Mouse (Mus musculus) ovary, adult 18-20 months (tissue): Measurements from ENCODE around the gene Lamb1.

Source experiments
- DNase-seq: peaks from one replicate; pipeline ENCODE4 v3.0.0; 2022; ENCODE audit warnings: low spot score, mixed read lengths

The Lamb1 gene

DNA sequence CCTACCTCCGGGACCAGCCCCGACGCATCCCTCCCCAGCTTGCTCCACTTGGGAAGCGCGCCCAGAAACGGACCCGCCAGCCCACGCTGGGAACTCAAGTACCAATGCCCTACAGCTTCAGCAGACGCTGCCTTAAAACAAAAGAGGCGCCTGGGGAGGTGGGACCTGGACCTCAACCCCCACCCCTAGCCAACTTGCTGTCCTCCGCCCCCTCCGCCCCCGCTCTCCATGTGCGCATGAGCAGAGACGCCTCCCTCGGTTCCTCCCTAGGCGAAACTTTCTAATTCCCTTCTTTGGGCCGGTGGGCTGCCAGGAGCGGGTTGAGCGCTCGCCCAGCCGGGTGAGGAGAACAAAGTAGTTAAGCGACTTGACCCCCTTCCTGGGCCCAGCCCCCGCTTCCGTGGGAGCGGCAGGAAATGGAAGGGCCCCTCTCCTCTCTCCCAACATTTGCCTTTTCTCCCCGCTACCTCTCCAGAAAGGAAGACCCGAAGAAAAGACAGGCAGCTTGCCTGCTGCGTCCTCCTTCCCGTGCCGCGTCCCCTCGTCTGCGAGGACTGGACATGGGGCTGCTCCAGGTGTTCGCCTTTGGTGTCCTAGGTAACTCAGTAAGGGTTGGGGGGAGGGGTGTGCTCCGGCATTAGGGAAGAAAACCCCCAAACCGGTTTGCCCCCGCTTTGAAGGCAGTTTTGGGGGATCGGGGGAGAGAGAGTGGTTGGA lies at the start of gene Lamb1:
Lamb1 (plus strand) TSS at position 230 of the 717 bp plus-strand sequence.
- DNase-seq = peak; percentile 71

DNA sequence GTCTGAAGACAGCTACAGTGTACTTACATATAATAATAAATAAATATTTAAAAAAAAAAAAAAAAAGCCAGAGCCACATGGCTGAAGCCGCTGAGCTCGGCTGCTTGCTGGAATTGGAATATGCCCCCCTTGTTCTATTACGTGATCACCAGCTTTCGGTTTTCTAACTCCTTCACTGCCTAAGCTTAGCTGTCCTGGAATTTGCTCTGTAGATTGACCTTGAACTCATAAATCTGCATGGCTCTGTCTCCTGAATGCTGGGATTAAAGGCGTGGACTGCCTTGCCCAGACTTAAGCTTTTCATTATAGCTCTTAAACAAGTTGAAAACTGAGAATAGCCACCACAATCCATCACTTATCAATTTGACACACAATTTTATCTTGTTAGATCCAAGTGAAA lies 47.8 kb upstream of the Lamb1 start:
- no peak for DNase-seq

DNA sequence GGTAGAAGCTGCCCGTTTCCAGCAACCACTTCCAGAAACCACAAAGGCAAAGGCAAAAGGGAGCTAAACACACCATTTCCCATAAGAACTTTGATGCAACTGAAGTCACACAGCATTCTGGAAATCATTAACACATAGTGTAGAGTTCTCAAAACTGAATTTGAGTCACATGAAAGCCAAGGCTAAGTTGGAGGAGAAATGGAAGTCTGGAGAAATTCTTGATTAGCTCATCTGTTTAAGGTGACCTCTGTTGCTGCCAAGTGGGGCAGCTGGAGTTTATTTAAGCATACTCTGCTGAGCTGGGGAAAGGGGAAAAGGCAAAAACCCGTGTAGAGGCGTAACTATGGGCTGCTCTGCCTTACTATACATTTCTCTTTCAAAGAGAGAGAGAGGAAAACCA lies 46.3 kb upstream of the Lamb1 start:
- DNase-seq = no peak

DNA sequence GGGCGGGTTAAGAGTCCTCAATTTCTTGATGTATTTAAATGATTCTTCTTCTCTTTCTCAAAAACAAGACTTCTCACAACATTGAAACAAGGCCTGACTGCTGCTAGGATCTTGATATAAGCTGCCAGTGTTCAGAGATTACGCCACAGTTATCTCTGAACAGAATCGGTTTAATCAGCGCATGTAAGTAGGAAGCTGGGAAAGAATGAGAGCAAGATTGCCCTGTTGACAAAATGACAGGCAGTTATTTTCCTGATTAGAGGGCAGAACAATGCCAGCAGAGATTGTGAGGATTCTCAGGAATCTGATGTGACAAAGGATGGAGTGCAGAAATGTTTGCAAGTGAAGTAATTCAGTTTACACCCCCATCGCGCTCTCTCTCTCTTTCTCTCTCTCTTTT lies 43.5 kb upstream of the Lamb1 start:
- no peak for DNase-seq

DNA sequence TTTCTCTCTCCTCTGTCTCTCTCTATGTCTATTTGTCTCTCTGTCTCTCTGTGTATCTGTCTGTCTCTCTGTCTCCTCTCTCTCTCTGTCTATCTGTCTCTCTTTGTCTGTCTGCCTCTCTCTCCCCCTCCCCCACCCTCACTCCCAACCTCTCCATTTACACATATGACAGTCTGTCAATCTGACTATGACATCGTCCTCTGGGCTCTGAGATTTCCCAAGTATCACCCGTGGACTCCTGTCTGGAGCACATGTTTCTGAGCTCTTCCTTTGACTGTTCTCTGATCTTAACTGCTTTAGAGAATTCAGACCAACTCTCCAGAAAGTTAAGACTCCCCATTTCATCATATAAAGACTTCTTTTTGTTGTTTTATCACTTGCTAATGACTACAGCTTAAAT lies 42.8 kb upstream of the Lamb1 start:
- no peak for DNase-seq

DNA sequence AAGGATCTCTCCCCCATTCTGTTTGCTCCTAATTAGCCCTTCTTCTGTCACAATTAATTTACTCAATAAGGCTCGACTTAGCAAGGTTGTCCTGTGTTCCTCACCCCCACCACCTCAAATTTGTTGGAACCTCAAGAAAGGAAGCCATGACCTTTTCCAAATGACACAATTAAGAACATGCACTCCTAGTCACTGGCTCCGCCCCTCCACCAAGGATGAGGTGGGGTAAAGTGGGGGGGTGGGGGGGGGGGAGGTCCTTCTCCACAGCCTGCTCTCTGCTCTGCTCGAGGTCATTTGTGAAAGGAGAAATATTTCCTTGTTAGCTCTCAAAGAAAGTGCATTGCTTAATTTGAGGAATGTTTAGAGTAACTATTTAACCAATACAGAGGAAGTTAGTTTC lies 42.3 kb upstream of the Lamb1 start:
- DNase-seq = no peak

DNA sequence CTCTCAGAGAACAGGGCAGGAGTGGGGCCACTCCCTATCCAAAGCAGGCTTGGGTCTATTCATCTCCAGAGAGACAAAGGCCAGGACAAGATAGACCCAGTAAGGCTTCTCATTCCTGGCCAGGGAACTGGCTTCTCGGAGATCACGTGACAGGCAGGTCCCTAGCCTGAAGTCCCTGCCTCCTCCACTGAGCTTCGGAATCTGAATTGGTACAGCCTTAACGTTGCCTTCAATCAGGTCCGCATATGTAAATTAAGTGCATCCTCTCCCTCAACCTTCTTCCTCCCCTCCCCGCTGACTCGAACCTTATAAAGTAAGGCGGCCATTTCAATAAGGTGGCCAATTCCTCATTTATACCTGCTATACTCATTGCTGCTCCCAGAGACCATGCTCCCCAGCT lies 39.6 kb upstream of the Lamb1 start:
- DNase-seq = no peak

DNA sequence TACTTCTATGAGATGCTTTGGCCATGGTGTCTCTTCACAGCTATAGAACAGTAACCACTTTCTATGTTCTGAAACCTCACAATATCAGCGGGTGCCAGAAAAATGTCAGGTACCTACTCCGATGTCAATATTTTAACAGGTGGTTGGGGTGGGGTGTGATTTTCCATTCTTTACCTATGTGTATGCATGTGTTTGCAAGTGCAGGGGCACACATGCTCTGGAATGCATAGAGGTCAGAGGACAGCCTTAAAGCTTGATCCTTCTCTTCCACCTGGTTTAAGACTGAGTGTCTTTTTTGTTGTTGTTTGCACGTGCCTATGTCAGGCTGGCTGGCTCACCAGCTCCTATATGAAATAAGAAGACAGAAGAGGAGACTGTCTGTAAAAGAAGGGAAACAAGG lies 37.9 kb upstream of the Lamb1 start:
- DNase-seq = no peak

DNA sequence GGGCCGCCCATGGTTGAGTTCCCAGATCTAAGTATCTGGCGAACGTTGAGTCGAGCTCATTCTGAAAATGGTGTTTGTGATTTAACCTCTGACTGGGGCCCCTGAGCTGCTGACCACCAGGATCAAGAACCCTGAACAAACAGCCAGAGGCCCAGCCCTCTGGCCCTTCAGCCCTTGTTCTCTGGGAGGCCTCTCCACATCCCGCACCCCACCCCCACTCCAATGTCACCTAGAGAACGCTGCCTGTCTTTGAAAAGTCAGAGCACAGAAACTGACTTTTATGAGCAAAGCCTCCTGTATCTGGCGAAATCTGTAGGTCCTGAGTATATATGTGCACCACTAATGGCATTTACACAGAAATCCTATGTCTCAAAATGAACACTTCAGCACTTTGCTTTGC lies 36.2 kb upstream of the Lamb1 start:
- DNase-seq = no peak

DNA sequence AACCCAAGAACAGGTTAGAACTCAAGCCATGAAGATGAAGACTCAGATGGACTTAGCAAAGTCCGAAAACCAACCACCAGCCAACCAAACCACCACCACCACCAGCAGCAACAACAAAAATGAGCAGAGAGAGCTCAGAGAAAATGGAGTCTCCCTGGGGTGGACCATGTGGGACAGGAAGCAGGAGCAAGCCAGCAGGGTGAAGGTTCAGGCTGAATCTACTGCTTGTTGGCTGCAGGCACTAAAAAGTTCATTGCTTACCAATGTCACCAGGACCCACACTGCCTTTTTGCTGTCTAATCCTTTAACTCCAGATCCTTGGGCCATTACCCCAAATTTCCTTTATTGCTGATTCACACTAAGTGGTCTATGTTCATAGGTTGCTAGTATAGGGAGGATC lies 32.4 kb upstream of the Lamb1 start:
- no peak for DNase-seq

DNA sequence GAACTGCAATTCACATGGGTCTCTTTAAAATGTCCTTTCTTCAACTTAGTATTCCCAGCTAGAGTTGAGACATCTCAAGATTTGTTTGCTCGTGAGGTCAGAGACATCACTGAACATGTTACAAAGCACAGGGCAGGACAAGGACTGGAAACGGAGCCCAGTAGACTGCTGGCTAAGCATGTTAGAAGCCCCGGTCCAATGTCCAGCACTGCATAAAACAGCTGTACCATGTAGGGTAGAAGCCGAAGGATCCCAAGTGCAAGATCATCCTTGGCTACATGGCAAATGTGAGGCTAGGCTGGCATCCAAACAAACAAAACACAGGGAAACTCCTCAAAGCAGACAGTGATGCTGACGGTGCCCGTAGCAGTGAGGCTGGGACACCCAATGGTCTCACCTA lies 30.0 kb upstream of the Lamb1 start:
- DNase-seq = no peak

DNA sequence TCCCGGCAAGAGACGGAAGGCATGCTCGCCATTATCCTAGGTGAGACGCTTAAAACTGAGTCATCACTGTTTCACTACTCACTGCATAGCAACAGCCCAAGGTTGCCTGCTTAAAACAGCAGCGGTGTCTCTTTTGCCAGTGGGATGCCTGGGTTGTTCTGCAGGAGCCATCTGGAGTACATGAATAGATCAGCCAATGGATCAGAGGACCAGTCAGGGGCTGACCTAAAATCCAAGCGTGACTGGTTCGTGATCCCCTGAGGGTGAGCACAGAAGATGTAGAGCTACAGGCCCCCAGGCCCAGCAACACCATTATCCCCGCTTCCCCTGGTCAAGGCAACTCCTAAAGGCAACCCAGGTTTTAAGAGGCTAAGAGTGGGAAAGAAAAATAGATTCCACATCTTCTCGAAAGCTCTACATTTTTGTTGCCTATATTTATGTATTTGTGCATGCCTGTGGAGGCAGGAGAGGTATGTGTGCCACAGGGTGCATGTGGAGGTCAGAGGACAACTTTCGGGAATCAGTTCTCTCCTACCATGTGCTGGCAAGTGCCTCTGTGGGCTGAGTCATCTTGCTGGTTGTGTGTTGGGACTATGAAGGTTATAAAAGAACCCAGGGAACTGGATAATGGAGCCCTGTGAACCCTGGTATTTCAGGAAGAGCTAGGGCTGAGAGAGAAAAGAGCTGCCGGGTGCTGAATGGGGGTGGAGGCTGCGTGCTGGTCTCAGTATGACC lies 28.0 kb upstream of the Lamb1 start:
- DNase-seq = no peak

DNA sequence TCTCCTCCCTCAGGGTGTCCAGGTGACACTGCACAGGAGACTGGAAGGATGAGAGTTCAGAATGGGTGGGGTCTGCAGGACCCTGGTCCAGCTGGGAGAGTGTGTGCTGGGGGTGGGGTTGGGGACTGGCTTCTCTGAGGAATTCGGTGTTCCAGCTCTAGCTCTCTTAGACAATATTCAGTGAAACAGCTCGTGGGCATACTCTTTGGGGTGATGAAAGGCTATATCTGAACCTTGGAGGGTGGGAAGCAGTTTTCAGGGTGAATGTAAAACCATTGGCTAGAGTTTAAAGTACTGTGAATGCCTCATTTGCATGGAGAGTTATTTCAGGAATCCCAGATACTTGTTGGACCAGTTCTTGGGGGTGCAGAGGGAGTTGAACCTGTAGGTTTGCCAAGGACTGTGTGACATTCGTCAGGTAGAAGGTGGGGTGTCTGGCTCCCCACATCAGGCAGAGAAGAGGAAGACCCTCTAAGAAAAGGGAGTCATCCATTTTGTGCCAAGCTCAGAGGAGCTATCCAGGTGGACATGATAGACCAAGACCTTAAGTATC lies 25.9 kb upstream of the Lamb1 start:
- no peak for DNase-seq

DNA sequence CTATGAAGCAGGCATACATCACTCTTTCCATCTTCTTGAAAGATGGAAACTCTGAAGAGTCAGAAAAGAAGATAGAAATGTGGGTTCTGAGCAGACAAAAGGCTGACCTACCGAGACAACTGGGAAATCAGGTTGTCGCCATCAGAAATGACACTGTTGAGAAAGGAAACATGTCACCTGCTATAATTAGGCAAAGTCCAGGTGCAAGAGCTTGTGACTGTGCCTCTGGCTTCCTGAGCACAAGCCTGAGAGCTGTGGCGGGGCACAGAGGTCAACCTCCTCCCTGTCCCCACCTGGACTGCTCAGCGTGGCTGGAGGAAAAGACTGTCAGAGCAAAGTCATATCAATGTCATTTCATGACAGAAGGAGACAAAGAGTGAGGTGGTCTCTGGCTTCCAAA lies 25.2 kb upstream of the Lamb1 start:
- no peak for DNase-seq

DNA sequence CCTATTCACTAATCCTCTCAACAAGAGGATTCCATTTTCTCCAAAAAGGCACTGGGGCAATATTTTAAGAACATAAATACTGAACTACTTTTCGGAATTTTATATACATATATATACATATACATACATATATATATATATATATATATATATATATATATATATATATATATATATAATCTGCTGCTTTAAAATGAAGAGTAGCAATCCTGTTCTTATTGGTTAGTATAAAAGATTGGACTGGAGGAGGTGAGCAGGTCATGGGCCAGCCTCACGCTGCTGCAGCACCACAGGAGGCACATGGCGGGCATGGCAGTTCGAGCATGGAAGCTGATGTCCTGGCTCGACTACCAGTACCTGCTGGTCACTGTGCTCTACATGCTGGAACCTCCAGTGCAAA lies 24.6 kb upstream of the Lamb1 start, which contains the start of gene Gm6993:
Gm6993 (plus strand) TSS at position 301 of the 400 bp plus-strand sequence.
- no peak for DNase-seq

DNA sequence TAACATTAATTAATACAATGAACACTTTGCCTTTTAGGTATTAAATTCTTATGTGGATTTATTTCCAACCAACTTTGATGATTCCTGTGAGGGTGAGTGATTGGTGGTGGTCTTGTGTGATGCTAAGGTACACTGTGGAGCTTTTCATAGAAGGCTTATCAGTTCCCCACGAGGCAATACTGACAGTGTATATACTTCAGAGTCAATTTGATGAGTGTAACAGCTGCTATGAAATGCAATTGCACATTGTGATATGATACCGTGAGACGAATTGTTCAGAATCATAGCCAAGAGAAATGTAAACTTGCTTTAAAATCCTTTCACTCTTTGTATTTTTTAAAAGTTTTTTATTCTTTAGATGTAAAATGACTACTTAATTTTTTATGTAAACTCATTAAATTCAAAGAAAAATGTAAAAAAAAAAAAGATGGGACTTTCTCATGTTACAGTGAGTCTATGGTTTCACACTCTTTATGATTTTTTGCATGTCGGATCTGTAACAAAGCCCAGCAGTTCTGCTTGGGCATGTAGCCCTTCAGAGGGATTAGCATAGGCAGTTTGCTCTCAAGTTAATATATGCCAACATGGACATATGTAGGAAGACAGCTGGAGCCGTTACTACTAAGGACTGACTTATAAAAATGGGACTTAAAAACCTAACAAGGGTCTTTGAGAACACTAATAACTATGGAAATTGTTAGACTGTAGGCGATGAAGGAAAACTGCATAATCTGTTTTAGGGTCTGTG lies 23.3 kb upstream of the Lamb1 start:
- DNase-seq = no peak

DNA sequence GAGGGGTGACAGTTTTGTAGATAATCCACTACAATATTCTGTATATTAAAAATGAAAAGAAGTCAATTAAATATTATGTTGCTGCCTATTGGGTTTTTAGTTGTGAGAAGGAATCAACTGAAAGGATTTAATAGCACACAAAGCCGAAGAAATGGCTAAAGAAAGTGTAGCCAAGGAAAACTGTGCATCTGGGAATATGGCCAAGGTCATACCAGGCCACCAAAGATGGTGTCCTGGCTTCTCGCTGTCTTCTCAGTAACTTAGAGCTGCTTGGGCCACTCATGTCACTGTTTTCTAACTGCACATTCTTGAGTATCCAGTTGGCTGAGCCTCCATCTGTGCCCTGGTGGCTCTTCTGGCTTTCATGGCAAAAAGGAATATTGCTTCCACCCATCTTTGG lies 21.0 kb upstream of the Lamb1 start:
- no peak for DNase-seq

DNA sequence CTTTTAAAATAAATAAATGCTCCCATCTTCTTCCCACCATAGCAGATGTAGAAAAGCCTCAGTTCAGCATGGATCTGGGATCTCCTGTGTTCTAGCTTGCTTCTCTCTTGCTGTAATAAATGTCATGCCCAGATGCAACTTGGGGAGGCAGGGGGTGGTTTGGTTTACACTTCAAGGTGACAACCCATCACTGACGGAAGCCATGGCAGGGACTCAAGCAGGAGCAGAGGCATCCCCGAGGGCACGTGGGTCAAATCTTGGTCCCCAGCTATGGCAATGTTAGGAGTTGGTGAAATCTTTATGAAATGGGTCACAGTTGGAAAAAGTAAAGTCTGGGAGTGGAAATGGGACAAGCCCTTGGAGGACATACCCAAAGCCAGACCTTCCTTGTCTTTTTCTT lies 20.3 kb upstream of the Lamb1 start:
- DNase-seq = no peak

DNA sequence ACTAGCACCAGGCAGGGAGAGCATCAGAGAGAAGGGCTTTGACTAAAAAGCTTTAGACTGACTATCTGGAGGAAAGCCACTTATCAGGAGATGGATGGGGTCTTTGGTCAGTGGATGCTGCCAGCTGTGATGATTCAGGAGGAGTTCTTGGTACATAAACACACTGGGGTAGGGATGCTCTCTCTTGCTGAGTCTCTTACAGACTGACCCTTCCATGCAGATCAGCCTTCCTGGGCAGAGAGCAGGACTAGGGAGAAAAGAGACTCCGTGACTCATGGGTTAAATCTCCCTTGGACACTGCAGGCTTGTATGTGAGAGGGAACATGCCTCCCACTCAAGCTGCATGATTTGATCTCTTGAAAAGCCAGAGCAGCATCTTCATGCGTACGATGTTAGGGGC lies 18.9 kb upstream of the Lamb1 start:
- DNase-seq = no peak

DNA sequence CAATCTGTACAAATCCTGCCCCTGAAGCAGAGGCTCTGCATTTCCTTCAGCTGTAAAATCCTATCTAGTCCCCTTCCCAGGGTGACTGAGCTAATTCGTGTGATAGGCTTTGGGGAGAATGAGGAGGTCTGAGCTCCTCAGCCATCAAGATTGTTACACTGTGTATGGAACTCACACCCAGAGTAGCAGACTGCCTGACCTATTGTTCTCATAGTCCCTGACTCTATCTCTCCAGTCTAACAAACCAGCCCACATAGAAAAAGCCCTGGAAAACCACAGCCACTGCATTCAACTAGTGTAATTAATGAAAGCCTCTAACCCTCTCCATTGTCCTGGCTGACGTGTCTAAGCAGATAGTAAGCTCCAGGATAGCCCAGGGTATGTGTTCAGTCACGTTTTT lies 18.4 kb upstream of the Lamb1 start:
- DNase-seq = no peak

DNA sequence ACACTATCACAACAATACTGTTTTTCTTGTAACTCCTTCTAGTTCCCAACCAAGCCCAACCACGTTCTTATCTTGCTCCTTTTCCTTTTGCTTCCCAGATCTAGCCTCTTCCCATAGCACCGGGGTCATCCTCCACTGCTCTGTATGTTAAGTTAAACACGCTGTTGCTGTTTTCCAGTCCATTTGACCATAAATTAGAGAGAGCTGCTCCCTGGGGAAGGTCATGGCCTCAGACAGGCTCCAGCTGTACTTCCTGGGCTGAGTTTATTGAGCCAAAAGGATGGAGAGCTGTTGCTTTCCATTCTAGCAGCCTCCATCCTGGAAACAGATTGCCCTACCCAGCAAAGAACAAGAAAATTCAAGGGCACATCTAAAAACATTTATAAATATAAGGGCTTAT lies 16.9 kb upstream of the Lamb1 start:
- no peak for DNase-seq

DNA sequence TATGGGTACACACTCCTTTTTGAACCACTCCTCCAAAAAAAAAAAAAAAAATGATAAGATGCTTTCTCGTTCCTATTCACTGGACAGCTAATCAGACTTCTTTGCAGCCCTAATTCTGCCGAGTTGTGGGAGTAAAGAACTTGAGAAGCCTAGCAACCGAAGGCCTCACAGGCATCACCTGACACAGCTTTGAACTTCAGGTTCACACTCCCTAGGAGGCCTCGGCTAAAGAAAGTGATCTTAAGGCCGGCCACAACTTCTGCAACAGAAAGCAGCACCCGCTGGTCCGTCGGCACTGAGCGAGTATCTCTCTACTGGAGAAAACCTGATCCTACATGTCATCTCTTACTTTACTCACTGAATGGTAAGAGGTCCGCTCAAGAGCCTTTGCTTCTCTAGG lies 16.4 kb upstream of the Lamb1 start:
- no peak for DNase-seq

DNA sequence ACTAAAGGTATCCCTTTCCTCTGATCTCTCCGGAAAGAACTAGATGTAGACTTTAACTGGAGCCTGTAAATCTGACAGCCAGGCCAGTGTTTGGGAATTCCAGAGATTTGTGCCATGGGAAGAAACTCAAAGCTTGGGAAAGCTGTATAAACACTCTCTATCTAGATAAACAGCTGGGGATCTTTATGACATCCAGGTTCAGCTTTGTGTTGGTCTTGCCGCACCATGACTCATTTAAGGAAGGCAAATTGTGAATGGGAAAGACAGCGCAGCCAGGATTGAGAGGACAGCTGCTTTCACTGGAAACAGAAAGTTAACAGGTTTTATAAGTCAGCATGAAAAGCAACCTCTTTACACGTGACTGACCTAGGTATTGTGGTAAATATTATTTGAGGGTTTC lies 12.8 kb upstream of the Lamb1 start:
- DNase-seq = no peak
